Mouse (Mus musculus): ENCODE data around the gene Gm10778.

The Gm10778 gene

GRCm38 (mm10) chr10:81648803-81649775 is at the start of gene Gm10778:
Gm10778 (plus strand) TSS chr10:81649059.
- DNase-seq = peak; percentile 82

- peak; percentile 26 to 54 for DNase-seq
These were observed 49.2 kb upstream of the Gm10778 start for GRCm38 (mm10) chr10:81599630-81600029.

GRCm38 (mm10) chr10:81600096-81600495 is 48.8 kb upstream of the Gm10778 start:
- no peak for DNase-seq

- DNase-seq = peak; percentile 95 to 96
These were observed 48.1 kb upstream of the Gm10778 start, which contains the start of gene Tle6 for GRCm38 (mm10) chr10:81600738-81601203. Tle6 (minus strand) TSS chr10:81601073.

GRCm38 (mm10) chr10:81601396-81601905 is 47.4 kb upstream of the Gm10778 start:
- no peak for DNase-seq

- peak; percentile 53 to 55 for DNase-seq
These were observed 46.1 kb upstream of the Gm10778 start for GRCm38 (mm10) chr10:81602741-81603151.

- DNase-seq = no peak
These were observed 44.6 kb upstream of the Gm10778 start for GRCm38 (mm10) chr10:81604019-81604967.

GRCm38 (mm10) chr10:81604968-81605665 is 43.7 kb upstream of the Gm10778 start:
- DNase-seq = peak; percentile 86 to 88

GRCm38 (mm10) chr10:81605666-81605973 is 43.2 kb upstream of the Gm10778 start:
- no peak for DNase-seq

- peak; percentile 80 to 85 for DNase-seq
These were observed 42.7 kb upstream of the Gm10778 start, which contains the start of gene BC025920 for GRCm38 (mm10) chr10:81605974-81606751. BC025920 (plus strand) TSS chr10:81606270.

GRCm38 (mm10) chr10:81608308-81608707 is 40.6 kb upstream of the Gm10778 start:
- DNase-seq = no peak

- DNase-seq = no peak
These were observed 36.1 kb upstream of the Gm10778 start for GRCm38 (mm10) chr10:81612779-81613178.

- no peak for DNase-seq
These were observed 33.4 kb upstream of the Gm10778 start for GRCm38 (mm10) chr10:81615486-81615885.

- no peak for DNase-seq
These were observed 28.9 kb upstream of the Gm10778 start for GRCm38 (mm10) chr10:81619976-81620375.

GRCm38 (mm10) chr10:81620786-81621185 is 28.1 kb upstream of the Gm10778 start:
- DNase-seq = no peak

GRCm38 (mm10) chr10:81623441-81623840 is 25.4 kb upstream of the Gm10778 start:
- no peak for DNase-seq

GRCm38 (mm10) chr10:81626101-81626993 is 22.5 kb upstream of the Gm10778 start:
- DNase-seq = no peak

- DNase-seq = peak; percentile 90 to 94
These were observed 21.6 kb upstream of the Gm10778 start, which contains the start of gene Sirt6 for GRCm38 (mm10) chr10:81626994-81627835. Sirt6 (minus strand) TSS chr10:81627797.

GRCm38 (mm10) chr10:81627836-81628220 is 21.0 kb upstream of the Gm10778 start:
- DNase-seq = no peak

All from thymus, postnatal 36 days (tissue).